Mouse (Mus musculus): Measurements from ENCODE around the gene Gse1.

DNA sequence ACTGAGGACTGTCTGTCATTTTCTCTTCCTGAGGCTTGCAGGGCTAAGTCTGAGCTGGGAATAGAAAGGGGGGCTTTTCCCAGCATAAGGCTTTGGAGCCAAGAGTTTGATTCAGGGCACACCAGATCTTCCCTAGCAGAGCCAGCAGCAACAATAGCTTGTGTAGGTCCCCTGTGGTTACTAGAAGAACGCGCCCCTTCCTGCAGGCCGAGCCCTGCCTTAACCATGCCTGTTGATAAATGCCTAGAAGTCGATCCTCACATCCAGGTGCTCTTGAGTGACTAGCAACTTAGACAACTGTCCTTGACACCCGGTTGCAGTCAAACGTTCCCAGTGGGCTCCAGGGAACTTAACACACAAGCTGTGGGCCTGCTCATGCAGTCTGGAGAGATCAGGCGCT, 195.3 kb downstream of the Gse1 start:
- TF ChIP-seq CTCF (IDR thresholded peaks at IDR 0.05; ENCODE audit: extremely low read depth, insufficient read length, insufficient replicate concordance, low read depth, low read length) (no peak), POLR2A (IDR thresholded peaks at IDR 0.05; ENCODE audit: low read depth, low read length) (no peak)
